Mouse (Mus musculus): ENCODE measurements around the gene Oaf. TPM values are rescaled to one million over a fixed set of nuclear protein-coding genes. Genes with fewer than 3 reads are reported as not detected.

The Oaf gene
- total RNA-seq (2023) = 1 to 10 TPM; 4.8 to 5.1 TPM

GRCm38 (mm10) chr9:43239712-43240593 lies at the start of gene Oaf:
Gene Oaf (minus strand): TSS chr9:43239911.

DNA sequence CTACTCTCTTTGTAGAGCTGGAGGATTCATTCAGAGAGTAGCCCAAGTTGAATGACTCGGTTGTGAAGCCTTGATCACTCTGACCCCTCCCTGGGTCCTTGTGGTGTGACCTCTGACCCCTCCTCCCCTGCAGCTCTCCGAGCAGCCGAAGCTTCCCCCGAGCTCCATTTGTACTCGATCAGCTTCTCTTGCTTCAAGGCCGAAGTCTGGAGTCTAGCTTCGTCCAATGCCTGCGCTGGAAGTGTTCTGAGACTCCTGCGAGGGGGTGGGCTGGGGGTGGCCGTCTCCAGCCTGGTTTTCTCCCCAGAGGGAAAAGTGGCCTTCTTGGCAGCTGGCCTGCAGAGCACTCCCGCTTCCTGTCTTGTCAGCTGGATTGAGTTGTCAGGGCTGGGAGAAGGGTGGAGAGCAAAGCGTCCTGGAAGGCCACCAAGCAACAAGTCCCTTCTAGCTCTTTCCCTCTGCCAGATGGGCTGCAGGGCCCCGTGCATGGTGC lies 29.5 kb downstream of the Oaf start, which contains the start of gene Pou2f3:
TSS of gene Pou2f3 (minus strand) at position 180 of the 493 bp plus-strand sequence.

Other genes with a start within 250 kb of the Oaf start
- 10 to 100 TPM; 11.2 to 15.3 TPM for gene Arhgef12, start 132.7 kb downstream of the Oaf start, total RNA-seq (2023)
- gene Tmem136, start 123.3 kb downstream of the Oaf start, total RNA-seq (2023) = not detected
- not detected for gene Pou2f3, start 29.5 kb downstream of the Oaf start, total RNA-seq (2023)
- under 1 TPM in 1 of 2 experiments, not detected in 1; 0.39 TPM for gene Trim29, start 70.9 kb upstream of the Oaf start, total RNA-seq (2023)